Mouse (Mus musculus) testis, adult 2 months (tissue): ENCODE data around the gene Slc6a3. TPM values are rescaled to one million over a fixed set of nuclear protein-coding genes. Genes with fewer than 3 reads are reported as not detected.
A peak's percentile ranks its signal among the peaks of the same experiment; 100 is the strongest.

Source experiments
- H3K27ac ChIP-seq: fragments of 200-500 bp; 2 replicates; pipeline ENCODE4 v1.5.1; 2012; ENCODE audit warnings: low read depth, low read length; ENCODE audit not compliant: control insufficient read depth, insufficient read depth
- H3K27me3 ChIP-seq: fragments of 200-500 bp; 2 replicates; pipeline ENCODE4 v1.6.1; 2012; ENCODE audit warnings: mild to moderate bottlenecking, low read length, moderate library complexity; ENCODE audit not compliant: control insufficient read depth, insufficient read depth
- H3K36me3 ChIP-seq: fragments of 200-500 bp; 2 replicates; pipeline ENCODE4 v1.6.1; 2012; ENCODE audit warnings: mild to moderate bottlenecking, low read length; ENCODE audit not compliant: control insufficient read depth, insufficient read depth
- H3K4me1 ChIP-seq: fragments of 200-500 bp; 2 replicates; pipeline ENCODE4 v1.6.1; 2012; ENCODE audit warnings: low read length; ENCODE audit not compliant: control insufficient read depth, insufficient read depth
- H3K4me3 ChIP-seq: fragments of 200-500 bp; 2 replicates; pipeline ENCODE4 v1.5.1; 2012; ENCODE audit warnings: low read depth, mild to moderate bottlenecking, low read length, moderate library complexity, mixed read lengths; ENCODE audit not compliant: control insufficient read depth
- CTCF ChIP-seq: fragments of 200-500 bp; IDR thresholded peaks from 2 replicates; pipeline ENCODE4 v1.5.1; 2012; ENCODE audit warnings: low read depth, mild to moderate bottlenecking, inconsistent platforms, low read length, moderate library complexity; ENCODE audit not compliant: control insufficient read depth, insufficient read depth, insufficient replicate concordance
- POLR2A ChIP-seq: fragments of 200-500 bp; IDR thresholded peaks from 2 replicates; pipeline ENCODE4 v1.6.1; 2012; ENCODE audit warnings: low read depth, mild to moderate bottlenecking, inconsistent platforms, low read length, moderate library complexity; ENCODE audit not compliant: control insufficient read depth
- polyA plus RNA-seq: library from polyadenylated mRNA; depleted of rRNA; stranded (reverse); fragments of >200 nt; gene quantifications from 2 replicates; pipeline ENCODE4 v1.2.3, GENCODE M21; 2012; rRNA removed

Slc6a3 gene
- polyA plus RNA-seq, 1 experiment = 0.02 TPM

- H3K27ac ChIP-seq = peak overlapping the region; percentile 27
- TF ChIP-seq POLR2A = no peak
- no peak for TF ChIP-seq CTCF
- no peaks in the 10 kb centered on the region for H3K27me3 ChIP-seq
- peak overlapping the region; percentile 92 for H3K4me3 ChIP-seq
- H3K36me3 ChIP-seq = peaks cover 2% of the 10 kb centered on the region; the same call in 1 of the 2 replicates
- H3K4me1 ChIP-seq = peaks cover 6% of the 10 kb centered on the region
Observed at GRCm38 (mm10) chr13:73604156-73604957, 67.8 kb downstream of the Slc6a3 start.

GRCm38 (mm10) chr13:73618406-73618805, 81.9 kb downstream of the Slc6a3 start:
- Histone ChIP-seq H3K4me3 (no peak overlapping the region), H3K4me1 (no peaks in the 10 kb centered on the region), H3K36me3 (peaks cover 6% of the 10 kb centered on the region; the same call in 1 of the 2 replicates), H3K27ac (no peak overlapping the region), H3K27me3 (no peaks in the 10 kb centered on the region)
- TF ChIP-seq POLR2A (no peak), CTCF (no peak)

- Histone ChIP-seq H3K36me3 (peaks cover 6% of the 10 kb centered on the region; the same call in 1 of the 2 replicates), H3K4me3 (no peak overlapping the region), H3K4me1 (no peaks in the 10 kb centered on the region), H3K27ac (no peak overlapping the region), H3K27me3 (no peaks in the 10 kb centered on the region)
- TF ChIP-seq POLR2A (no peak), CTCF (no peak)
Observed at GRCm38 (mm10) chr13:73620637-73621036, 84.1 kb downstream of the Slc6a3 start.

DNA sequence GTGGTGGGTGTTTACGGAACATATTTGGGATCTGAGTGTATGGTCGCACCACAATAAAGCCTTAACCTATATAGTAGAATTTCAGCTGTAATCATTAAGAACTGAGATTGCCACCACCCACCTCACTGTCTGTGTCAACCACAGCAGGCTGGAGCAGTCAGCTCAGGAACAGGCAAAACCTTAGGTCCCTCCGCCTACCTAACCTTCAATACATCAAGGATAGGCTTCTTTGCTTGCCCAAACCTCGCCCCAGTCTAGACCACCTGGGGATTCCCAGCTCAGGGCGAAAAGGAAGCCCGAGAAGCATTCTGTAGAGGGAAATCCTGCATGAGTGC, 89.8 kb downstream of the Slc6a3 start:
- Histone ChIP-seq H3K4me1 (peaks cover 6% of the 10 kb centered on the region), H3K36me3 (no peaks in the 10 kb centered on the region), H3K4me3 (peak overlapping the region; percentile 71; the same call in 1 of the 2 replicates), H3K27ac (no peak overlapping the region), H3K27me3 (no peaks in the 10 kb centered on the region)
- TF ChIP-seq CTCF = no peak
- no peak for TF ChIP-seq POLR2A

DNA sequence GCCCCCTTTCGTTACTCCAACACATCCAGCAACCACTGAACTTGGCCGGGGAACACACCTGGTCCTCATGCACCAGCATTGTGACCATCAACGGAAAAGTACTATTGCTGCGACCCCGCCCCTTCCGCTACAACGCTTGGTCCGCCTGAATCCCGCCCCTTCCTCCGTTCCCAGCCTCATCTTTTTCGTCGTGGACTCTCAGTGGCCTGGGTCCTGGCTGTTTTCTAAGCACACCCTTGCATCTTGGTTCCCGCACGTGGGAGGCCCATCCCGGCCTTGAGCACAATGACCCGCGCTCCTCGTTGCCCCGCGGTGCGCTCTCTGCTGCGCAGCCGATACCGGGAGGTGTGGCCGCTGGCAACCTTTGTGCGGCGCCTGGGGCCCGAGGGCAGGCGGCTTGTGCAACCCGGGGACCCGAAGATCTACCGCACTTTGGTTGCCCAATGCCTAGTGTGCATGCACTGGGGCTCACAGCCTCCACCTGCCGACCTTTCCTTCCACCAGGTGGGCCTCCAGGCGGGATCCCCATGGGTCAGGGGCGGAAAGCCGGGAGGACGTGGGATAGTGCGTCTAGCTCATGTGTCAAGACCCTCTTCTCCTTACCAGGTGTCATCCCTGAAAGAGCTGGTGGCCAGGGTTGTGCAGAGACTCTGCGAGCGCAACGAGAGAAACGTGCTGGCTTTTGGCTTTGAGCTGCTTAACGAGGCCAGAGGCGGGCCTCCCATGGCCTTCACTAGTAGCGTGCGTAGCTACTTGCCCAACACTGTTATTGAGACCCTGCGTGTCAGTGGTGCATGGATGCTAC, 90.4 kb downstream of the Slc6a3 start, which contains the start of gene Tert:
Gene Tert, plus strand, starts transcription at position 167 of the 805 bp plus-strand sequence.
- Histone ChIP-seq H3K27ac (no peak within 1 kb of the TSS), H3K4me1 (peaks cover 6% of the 10 kb centered on the region), H3K27me3 (no peaks in the 10 kb centered on the region), H3K4me3 (peak within 1 kb of the TSS; percentile 71), H3K36me3 (no peaks in the 10 kb centered on the region)
- TF ChIP-seq POLR2A = peak; percentile 46; the same call in 1 of the 2 replicates
- no peak for TF ChIP-seq CTCF

Other genes with a start within 250 kb of the Slc6a3 start
- 29.1 and 30.1 TPM in 2 replicates for gene Mrpl36, start 208.2 kb upstream of the Slc6a3 start, polyA plus RNA-seq
- 137 and 150 TPM in 2 replicates for gene Ndufs6, start 208.2 kb upstream of the Slc6a3 start, polyA plus RNA-seq
- gene Lpcat1, start 69.5 kb upstream of the Slc6a3 start, polyA plus RNA-seq = 1.9 and 2.0 TPM in 2 replicates
- 132 and 138 TPM in 2 replicates for gene Clptm1l, start 67.3 kb downstream of the Slc6a3 start, polyA plus RNA-seq
- gene Tert, start 90.2 kb downstream of the Slc6a3 start, polyA plus RNA-seq = 2.9 and 4.1 TPM in 2 replicates
- gene Slc6a18, start 141.3 kb downstream of the Slc6a3 start, polyA plus RNA-seq = 0.17 and 0.52 TPM in 2 replicates
- 0.12 and 0.23 TPM in 2 replicates for gene Slc6a19, start 168.1 kb downstream of the Slc6a3 start, polyA plus RNA-seq
- 16.5 and 21.2 TPM in 2 replicates for gene Slc12a7, start 196.3 kb downstream of the Slc6a3 start, polyA plus RNA-seq